Mouse (Mus musculus) forebrain, embryonic 13.5 days (tissue): Measurements from ENCODE around the gene Med27. TPM values are rescaled to one million over a fixed set of nuclear protein-coding genes. Genes with fewer than 3 reads are reported as not detected.

ENCODE experiments used
- ATAC-seq: fragments of 200-750 bp; cut with Nextera tagmentation; 2 replicates; pipeline ENCODE4 v1.8.0; 2017
- H3K27ac ChIP-seq: fragments of 300-500 bp; sonication (generic); 2 replicates; pipeline ENCODE4 v1.5.1; 2015; ENCODE audit warnings: inconsistent platforms, mild to moderate bottlenecking, moderate library complexity
- H3K27me3 ChIP-seq: fragments of 300-500 bp; sonication (generic); 2 replicates; pipeline ENCODE4 v1.6.1; 2015; ENCODE audit warnings: mild to moderate bottlenecking, inconsistent platforms
- H3K36me3 ChIP-seq: fragments of 300-500 bp; sonication (generic); 2 replicates; pipeline ENCODE4 v1.6.1; 2015; ENCODE audit warnings: mild to moderate bottlenecking, inconsistent platforms; ENCODE audit not compliant: poor library complexity, severe bottlenecking
- H3K4me1 ChIP-seq: fragments of 300-500 bp; sonication (generic); 2 replicates; pipeline ENCODE4 v1.6.1; 2015; ENCODE audit warnings: inconsistent platforms
- H3K4me2 ChIP-seq: fragments of 300-500 bp; sonication (generic); 2 replicates; pipeline ENCODE4 v1.6.1; 2015; ENCODE audit warnings: inconsistent platforms, mild to moderate bottlenecking, moderate library complexity
- H3K4me3 ChIP-seq: fragments of 300-500 bp; sonication (generic); 2 replicates; pipeline ENCODE4 v1.5.1; 2015; ENCODE audit warnings: mild to moderate bottlenecking, inconsistent platforms
- H3K9ac ChIP-seq: fragments of 300-500 bp; sonication (generic); 2 replicates; pipeline ENCODE4 v1.6.1; 2015; ENCODE audit warnings: mild to moderate bottlenecking, inconsistent platforms
- H3K9me3 ChIP-seq: fragments of 300-500 bp; sonication (generic); replicated peaks from 2 replicates; pipeline ENCODE4 v1.6.1; 2016; ENCODE audit warnings: inconsistent platforms
- WGBS: fragments of 180-500 bp; shearing (Covaris S2); methylation state at CpG from one replicate; pipeline ENCODE4 v1.1.7; 2015; 5-methylcytosine and 5-hydroxymethylcytosine counted together
- polyA plus RNA-seq: library from polyadenylated mRNA; unstranded; fragments of >200 nt; fragmentation: Nextera tagmentation; extraction: Ambion mirVana; gene quantifications from 2 replicates; pipeline ENCODE4 v1.2.1, GENCODE M21; 2015

The Med27 gene
- 98.0 and 100 TPM in 2 replicates for polyA plus RNA-seq

DNA sequence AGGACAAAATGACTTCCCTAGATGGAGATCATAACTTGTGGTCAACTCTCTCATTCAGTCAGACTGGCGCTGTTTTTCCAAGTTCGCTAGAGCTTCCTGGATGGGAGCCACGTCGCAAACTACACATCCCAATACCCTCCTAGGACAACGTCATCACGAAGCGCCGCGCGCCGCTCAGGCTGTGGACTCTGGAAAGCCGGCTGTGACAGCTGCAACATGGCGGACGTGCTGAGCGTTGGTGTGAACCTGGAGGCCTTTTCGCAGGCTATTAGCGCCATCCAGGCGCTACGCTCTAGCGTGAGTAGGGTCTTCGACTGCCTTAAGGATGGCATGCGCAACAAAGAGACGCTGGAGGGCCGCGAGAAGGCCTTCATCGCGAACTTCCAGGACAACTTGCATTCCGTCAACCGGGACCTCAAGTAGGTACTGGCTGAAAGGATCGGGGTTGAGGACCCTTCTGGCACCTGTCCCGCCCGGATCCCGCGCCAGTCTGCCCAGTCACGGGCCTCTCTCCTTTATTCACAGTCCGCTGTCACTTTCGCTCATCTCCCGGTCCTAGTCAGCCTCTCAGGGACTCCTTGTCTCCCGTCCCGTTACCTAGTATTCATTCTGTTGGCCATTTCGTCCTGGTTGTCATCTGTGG lies at the start of gene Med27:
Med27 (plus strand) TSS at position 191 of the 643 bp plus-strand sequence.
- Histone ChIP-seq H3K27ac (peak within 1 kb of the TSS; percentile 57), H3K27me3 (peaks cover 4% of the 10 kb centered on the region; the same call in 1 of the 2 replicates), H3K4me1 (peaks cover 17% of the 10 kb centered on the region), H3K9me3 (no peaks in the 10 kb centered on the region), H3K36me3 (peaks cover 23% of the 10 kb centered on the region), H3K9ac (peak within 1 kb of the TSS; percentile 86), H3K4me3 (peak within 1 kb of the TSS; percentile 92), H3K4me2 (peak within 1 kb of the TSS; percentile 96)
- peak; percentile 99 for ATAC-seq
- 2% methylated on average over 41 of the region's 41 CpGs for WGBS

GRCm38 (mm10) chr2:29309966-29310365 lies 36.7 kb upstream of the Med27 start:
- no peak overlapping the region for H3K27ac ChIP-seq
- no peaks in the 10 kb centered on the region for H3K9me3 ChIP-seq
- H3K4me1 ChIP-seq, result no peaks in the 10 kb centered on the region
- H3K36me3 ChIP-seq, result no peaks in the 10 kb centered on the region
- no peaks in the 10 kb centered on the region for H3K27me3 ChIP-seq
- no peak overlapping the region for H3K9ac ChIP-seq
- WGBS, result 50% methylated on average over 7 of the region's 7 CpGs
- H3K4me3 ChIP-seq, result no peak overlapping the region
- no peak overlapping the region for H3K4me2 ChIP-seq
- no peak for ATAC-seq

DNA sequence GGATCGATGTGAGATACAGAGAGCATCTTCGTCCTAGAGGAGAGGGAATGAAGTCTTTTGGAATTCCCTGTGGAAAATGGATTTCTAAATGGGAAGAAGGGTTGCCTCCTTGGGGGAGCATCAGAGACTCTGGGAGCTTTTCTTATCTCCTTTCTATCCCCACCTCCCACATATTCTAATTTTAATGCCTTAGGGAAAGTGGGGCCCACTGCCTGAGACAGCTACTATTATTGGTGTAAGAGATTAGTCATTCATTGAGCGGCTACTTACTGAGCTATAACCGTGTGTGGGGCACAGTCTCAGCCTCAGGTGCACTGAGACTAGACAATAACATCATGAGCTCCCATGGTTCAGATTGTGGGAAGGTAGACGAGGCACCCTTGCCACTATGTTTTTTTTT lies 34.6 kb upstream of the Med27 start:
- Histone ChIP-seq H3K9ac (no peak overlapping the region), H3K4me2 (no peak overlapping the region), H3K9me3 (no peaks in the 10 kb centered on the region), H3K4me1 (no peaks in the 10 kb centered on the region), H3K4me3 (no peak overlapping the region), H3K27ac (no peak overlapping the region), H3K36me3 (no peaks in the 10 kb centered on the region), H3K27me3 (no peaks in the 10 kb centered on the region)
- WGBS, result 80% methylated on average over 5 of the region's 5 CpGs
- no peak for ATAC-seq

GRCm38 (mm10) chr2:29317906-29318470 lies 28.6 kb upstream of the Med27 start:
- Histone ChIP-seq H3K27ac (no peak overlapping the region), H3K27me3 (no peaks in the 10 kb centered on the region), H3K9me3 (no peaks in the 10 kb centered on the region), H3K36me3 (no peaks in the 10 kb centered on the region), H3K4me2 (no peak overlapping the region), H3K9ac (no peak overlapping the region), H3K4me1 (peaks cover 4% of the 10 kb centered on the region; the same call in 1 of the 2 replicates), H3K4me3 (no peak overlapping the region)
- no peak for ATAC-seq
- WGBS, result 75% methylated on average over 4 of the region's 4 CpGs

DNA sequence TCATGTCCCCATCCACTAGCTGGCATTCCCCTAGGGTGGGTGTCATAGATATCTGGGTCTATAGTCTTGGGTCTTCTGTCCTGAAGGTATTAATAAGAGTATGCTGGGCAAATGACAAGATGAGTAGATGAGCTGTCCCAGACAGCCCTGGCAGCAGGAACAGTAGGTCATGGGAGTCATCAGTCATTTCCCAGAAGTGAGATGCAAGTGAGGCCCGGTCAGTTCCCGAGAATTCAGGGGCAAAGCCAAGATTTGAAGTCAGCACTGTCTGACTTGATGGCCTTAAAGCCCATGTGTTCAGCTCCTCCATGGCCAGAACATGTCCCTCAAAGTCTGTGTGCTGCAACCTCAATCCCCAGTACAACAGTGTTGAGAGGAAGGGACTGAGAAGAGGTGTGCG lies 28.0 kb upstream of the Med27 start:
- no peak overlapping the region for H3K4me3 ChIP-seq
- no peak overlapping the region for H3K27ac ChIP-seq
- ATAC-seq, result no peak
- peaks cover 4% of the 10 kb centered on the region; the same call in 1 of the 2 replicates for H3K4me1 ChIP-seq
- H3K9ac ChIP-seq, result no peak overlapping the region
- H3K27me3 ChIP-seq, result no peaks in the 10 kb centered on the region
- no peaks in the 10 kb centered on the region for H3K36me3 ChIP-seq
- H3K4me2 ChIP-seq, result no peak overlapping the region
- 96% methylated on average over 3 of the region's 3 CpGs for WGBS
- no peaks in the 10 kb centered on the region for H3K9me3 ChIP-seq

DNA sequence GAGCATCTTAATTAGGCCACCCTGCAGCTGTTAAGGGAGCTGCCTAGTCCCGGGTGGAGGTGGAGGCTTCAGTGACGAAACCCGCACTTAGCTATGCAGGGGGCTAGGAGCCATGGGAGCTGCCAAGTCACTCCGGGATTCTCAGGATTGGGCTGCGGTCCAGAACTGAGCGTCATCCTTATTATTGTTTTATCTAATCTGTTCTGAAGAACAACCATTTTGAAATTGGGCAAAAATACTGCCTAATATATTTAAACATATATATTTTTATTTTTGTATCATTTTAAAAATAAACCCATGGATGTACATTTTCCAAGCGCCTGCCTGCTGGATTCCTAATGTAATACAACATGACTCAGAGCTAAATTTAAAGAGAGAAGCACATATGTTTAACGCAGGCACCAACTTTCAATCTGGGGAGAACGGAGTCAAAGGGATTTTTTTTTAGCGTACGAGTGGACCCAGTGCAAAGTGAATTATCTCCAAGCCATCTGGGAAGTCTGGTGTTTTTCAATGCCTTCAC lies 26.3 kb upstream of the Med27 start:
- Histone ChIP-seq H3K36me3 (no peaks in the 10 kb centered on the region), H3K4me1 (peaks cover 4% of the 10 kb centered on the region; the same call in 1 of the 2 replicates), H3K27ac (peak overlapping the region; percentile 75), H3K4me2 (no peak overlapping the region; the same call in 1 of the 2 replicates), H3K9ac (no peak overlapping the region; the same call in 1 of the 2 replicates), H3K4me3 (no peak overlapping the region), H3K9me3 (no peaks in the 10 kb centered on the region), H3K27me3 (no peaks in the 10 kb centered on the region)
- peak; percentile 63; the same call in 1 of the 2 replicates for ATAC-seq
- WGBS, result 58% methylated on average over 11 of the region's 11 CpGs

GRCm38 (mm10) chr2:29320780-29321179 lies 25.8 kb upstream of the Med27 start:
- H3K36me3 ChIP-seq, result no peaks in the 10 kb centered on the region
- ATAC-seq, result no peak
- 75% methylated on average over 6 of the region's 6 CpGs for WGBS

DNA sequence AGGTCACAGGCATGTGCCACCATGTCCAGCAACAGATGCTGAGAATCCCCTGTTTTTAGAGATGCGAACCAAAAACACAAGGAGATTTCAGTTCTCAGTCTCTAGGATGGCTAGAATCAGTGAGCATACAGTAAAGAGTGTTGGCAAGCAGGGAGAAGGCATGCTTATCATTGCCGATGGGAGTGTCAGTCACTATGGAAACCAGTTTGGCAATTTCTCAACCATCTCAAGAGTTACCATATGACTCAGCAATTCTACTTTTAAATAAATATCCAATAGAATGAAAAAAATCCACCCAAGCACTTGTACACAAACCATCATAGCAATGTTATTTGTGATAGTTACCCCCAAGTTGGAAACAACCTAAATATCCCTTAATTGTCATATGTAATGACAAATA lies 22.2 kb upstream of the Med27 start:
- no peak overlapping the region for H3K4me3 ChIP-seq
- H3K36me3 ChIP-seq, result no peaks in the 10 kb centered on the region
- H3K27ac ChIP-seq, result no peak overlapping the region
- no peaks in the 10 kb centered on the region for H3K9me3 ChIP-seq
- H3K4me2 ChIP-seq, result no peak overlapping the region
- no peak overlapping the region for H3K9ac ChIP-seq
- peaks cover 4% of the 10 kb centered on the region; the same call in 1 of the 2 replicates for H3K4me1 ChIP-seq
- no peaks in the 10 kb centered on the region for H3K27me3 ChIP-seq
- WGBS, result 76% methylated on average over 2 of the region's 2 CpGs
- no peak for ATAC-seq

More at GRCm38 (mm10) chr2:29320780-29321179, 25.8 kb upstream of the Med27 start:
- Histone ChIP-seq H3K4me3 (no peak overlapping the region), H3K9ac (no peak overlapping the region), H3K27me3 (no peaks in the 10 kb centered on the region), H3K4me2 (no peak overlapping the region), H3K27ac (peak overlapping the region; percentile 40; the same call in 1 of the 2 replicates), H3K4me1 (peaks cover 4% of the 10 kb centered on the region; the same call in 1 of the 2 replicates), H3K9me3 (no peaks in the 10 kb centered on the region)

DNA sequence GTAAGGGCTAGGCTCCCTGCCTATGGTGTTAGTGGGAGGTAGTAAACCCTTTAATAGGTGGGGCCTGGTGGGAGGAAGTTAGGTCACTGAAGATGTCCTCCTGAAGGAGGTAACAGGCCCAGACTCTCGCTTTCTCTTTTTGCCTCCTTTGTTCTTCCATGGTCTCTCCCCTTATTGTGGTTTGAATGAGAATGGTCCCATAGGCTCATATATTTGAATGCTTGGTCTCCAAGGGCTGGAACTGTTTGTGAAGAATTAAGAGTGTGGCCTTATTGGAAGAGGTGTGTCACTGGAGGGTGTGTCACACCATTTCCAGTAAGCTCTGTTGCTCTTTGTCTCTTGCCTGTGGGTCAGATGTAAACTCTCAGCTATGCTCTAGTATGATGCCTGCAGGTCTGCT lies 16.1 kb upstream of the Med27 start:
- Histone ChIP-seq H3K9me3 (no peaks in the 10 kb centered on the region), H3K4me1 (no peaks in the 10 kb centered on the region), H3K27ac (no peak overlapping the region), H3K36me3 (no peaks in the 10 kb centered on the region), H3K4me2 (no peak overlapping the region), H3K9ac (no peak overlapping the region), H3K27me3 (no peaks in the 10 kb centered on the region), H3K4me3 (no peak overlapping the region)
- 92% methylated on average over 1 of the region's 1 CpGs for WGBS
- ATAC-seq, result no peak

DNA sequence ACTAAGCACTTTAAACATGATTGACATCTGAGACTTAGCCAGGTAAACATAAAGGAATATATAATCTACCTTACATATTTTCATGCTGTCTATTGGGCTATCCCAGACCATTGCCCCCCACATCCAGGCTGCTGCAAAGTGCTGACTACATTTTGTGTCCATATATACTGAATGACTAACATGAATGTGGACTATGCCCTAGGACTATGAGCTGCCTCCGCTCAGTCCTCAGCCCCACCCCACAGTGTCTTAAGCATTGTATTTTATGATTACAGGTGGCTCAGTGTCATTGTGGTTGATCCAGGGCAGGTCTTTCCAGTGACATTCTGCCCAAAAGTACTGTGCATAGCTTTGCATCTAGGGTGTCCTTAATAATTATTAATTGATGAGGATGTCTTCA lies 8.2 kb upstream of the Med27 start:
- H3K9ac ChIP-seq, result no peak overlapping the region
- no peak overlapping the region for H3K4me3 ChIP-seq
- no peak overlapping the region for H3K27ac ChIP-seq
- no peaks in the 10 kb centered on the region for H3K27me3 ChIP-seq
- H3K36me3 ChIP-seq, result no peaks in the 10 kb centered on the region
- 85% methylated on average over 1 of the region's 1 CpGs for WGBS
- H3K9me3 ChIP-seq, result no peaks in the 10 kb centered on the region
- no peak for ATAC-seq
- H3K4me2 ChIP-seq, result no peak overlapping the region
- H3K4me1 ChIP-seq, result no peaks in the 10 kb centered on the region

DNA sequence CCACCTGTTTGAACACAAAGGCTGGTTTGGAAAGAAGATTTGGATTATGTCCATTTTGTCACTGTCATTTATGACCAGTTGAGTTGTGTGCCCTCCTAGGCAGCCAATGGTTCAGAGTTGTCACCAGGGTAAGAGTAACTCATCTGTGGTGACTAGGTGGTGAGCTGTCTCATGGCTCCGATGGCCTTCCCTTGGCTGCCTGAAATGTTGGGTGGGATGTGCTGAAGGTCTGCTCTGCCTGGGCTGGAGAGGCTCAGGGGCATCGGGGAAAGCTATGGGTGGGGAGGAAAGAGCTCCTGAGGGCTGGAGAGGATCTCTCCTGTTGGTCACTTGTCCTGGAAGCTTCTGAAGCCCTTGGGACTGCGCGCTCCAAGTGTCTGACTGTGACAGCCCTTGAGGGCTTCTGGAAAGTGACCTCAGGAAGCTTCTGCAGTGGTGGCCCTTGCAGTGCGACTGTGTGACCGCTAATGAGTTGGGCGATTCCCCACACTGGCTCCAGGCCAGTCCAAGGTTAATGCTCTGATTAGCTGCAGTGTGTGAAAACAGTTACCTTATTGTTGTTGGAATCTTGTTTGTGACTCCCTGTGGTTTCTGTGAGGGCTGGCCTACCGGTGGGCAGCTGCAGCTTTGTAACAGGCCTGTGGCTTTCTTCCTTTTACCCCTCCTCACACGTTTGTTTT lies 12.2 kb downstream of the Med27 start:
- no peak overlapping the region for H3K4me2 ChIP-seq
- no peaks in the 10 kb centered on the region for H3K9me3 ChIP-seq
- WGBS, result 39% methylated on average over 9 of the region's 9 CpGs
- 0 out of 2 replicates have a peak overlapping the region, but pooled peaks have one; percentile 27 for H3K27ac ChIP-seq
- H3K27me3 ChIP-seq, result no peaks in the 10 kb centered on the region
- H3K36me3 ChIP-seq, result peaks cover 13% of the 10 kb centered on the region
- H3K9ac ChIP-seq, result no peak overlapping the region
- no peak for ATAC-seq
- H3K4me1 ChIP-seq, result peaks cover 10% of the 10 kb centered on the region
- H3K4me3 ChIP-seq, result no peak overlapping the region

- Histone ChIP-seq H3K4me2 (no peak overlapping the region), H3K9me3 (no peaks in the 10 kb centered on the region), H3K4me1 (peaks cover 10% of the 10 kb centered on the region), H3K4me3 (no peak overlapping the region), H3K27ac (no peak overlapping the region), H3K27me3 (no peaks in the 10 kb centered on the region), H3K36me3 (peaks cover 8% of the 10 kb centered on the region), H3K9ac (no peak overlapping the region)
- ATAC-seq, result no peak
- WGBS, result 75% methylated on average over 3 of the region's 3 CpGs
Observed at GRCm38 (mm10) chr2:29360956-29361355, 14.3 kb downstream of the Med27 start.
